Mouse (Mus musculus): ENCODE measurements around the gene Tomm40. TPM values are rescaled to one million over a fixed set of nuclear protein-coding genes. Genes with fewer than 3 reads are reported as not detected.

Gene Tomm40
- polyA plus RNA-seq, 1 experiment = 112 TPM

- no peak overlapping the region for H3K4me3 ChIP-seq
- TF ChIP-seq CEBPB (IDR thresholded peaks at IDR 0.05; ENCODE audit: insufficient read depth, poor library complexity, severe bottlenecking) (no peak), USF1 (IDR thresholded peaks at IDR 0.05; ENCODE audit: low read depth) (no peak), POLR2AphosphoS2 (IDR thresholded peaks at IDR 0.05; ENCODE audit: insufficient read length, low read depth) (no peak), TCF12 (IDR thresholded peaks at IDR 0.05; ENCODE audit: insufficient read depth, poor library complexity, severe bottlenecking) (no peak), POLR2A (IDR thresholded peaks at IDR 0.05; ENCODE audit: insufficient read length, low read depth) (no peak), E2F4 (IDR thresholded peaks at IDR 0.05; ENCODE audit: insufficient read depth) (no peak), REST (IDR thresholded peaks at IDR 0.05; ENCODE audit: insufficient read depth, insufficient read length) (no peak), MYOD1 (IDR thresholded peaks at IDR 0.05; ENCODE audit: control insufficient read depth in 1 of 3, insufficient read length in 2 of 3, low read depth in 2 of 3) (no peak), MAX (IDR thresholded peaks at IDR 0.05; ENCODE audit: low read depth) (no peak), SRF (IDR thresholded peaks at IDR 0.05; ENCODE audit: control insufficient read depth, insufficient read length, low read depth) (no peak), MYOG (IDR thresholded peaks at IDR 0.05; ENCODE audit: control insufficient read depth in 1 of 3, insufficient read depth in 1 of 3, insufficient read length in 2 of 3, low read depth in 2 of 3) (no peak), TCF3 (IDR thresholded peaks at IDR 0.05; ENCODE audit: insufficient read length, low read depth) (no peak)
- no peak overlapping the region for H3ac ChIP-seq (ENCODE audit: control insufficient read depth, insufficient read length)
- no peaks in the 10 kb centered on the region for H3K79me2 ChIP-seq (ENCODE audit: control insufficient read depth, insufficient read depth)
- peaks cover 31% of the 10 kb centered on the region for H3K27me3 ChIP-seq (ENCODE audit: control insufficient read depth, insufficient read depth, insufficient read length)
- no peaks in the 10 kb centered on the region for H3K36me3 ChIP-seq (ENCODE audit: control insufficient read depth, insufficient read depth)
- no peak overlapping the region for H3K4me2 ChIP-seq (ENCODE audit: low read depth)
Observed at GRCm38 (mm10) chr7:19680702-19681101, 34.5 kb downstream of the Tomm40 start.

GRCm38 (mm10) chr7:19678901-19679300, 36.3 kb downstream of the Tomm40 start:
- TF ChIP-seq SRF (IDR thresholded peaks at IDR 0.05; ENCODE audit: control insufficient read depth, insufficient read length, low read depth) (no peak), POLR2AphosphoS2 (IDR thresholded peaks at IDR 0.05; ENCODE audit: insufficient read length, low read depth) (no peak), E2F4 (IDR thresholded peaks at IDR 0.05; ENCODE audit: insufficient read depth) (no peak), MYOD1 (IDR thresholded peaks at IDR 0.05; ENCODE audit: control insufficient read depth in 1 of 3, insufficient read length in 2 of 3, low read depth in 2 of 3) (no peak), POLR2A (IDR thresholded peaks at IDR 0.05; ENCODE audit: insufficient read length, low read depth) (no peak), CEBPB (IDR thresholded peaks at IDR 0.05; ENCODE audit: insufficient read depth, poor library complexity, severe bottlenecking) (no peak), REST (IDR thresholded peaks at IDR 0.05; ENCODE audit: insufficient read depth, insufficient read length) (no peak), MAX (IDR thresholded peaks at IDR 0.05; ENCODE audit: low read depth) (no peak), TCF12 (IDR thresholded peaks at IDR 0.05; ENCODE audit: insufficient read depth, poor library complexity, severe bottlenecking) (no peak), MYOG (IDR thresholded peaks at IDR 0.05; ENCODE audit: control insufficient read depth in 1 of 3, insufficient read depth in 1 of 3, insufficient read length in 2 of 3, low read depth in 2 of 3) (no peak), USF1 (IDR thresholded peaks at IDR 0.05; ENCODE audit: low read depth) (no peak), TCF3 (IDR thresholded peaks at IDR 0.05; ENCODE audit: insufficient read length, low read depth) (no peak)
- no peak overlapping the region for H3K4me3 ChIP-seq
- H3K79me2 ChIP-seq (ENCODE audit: control insufficient read depth, insufficient read depth) = no peaks in the 10 kb centered on the region
- H3K4me2 ChIP-seq (ENCODE audit: low read depth) = no peak overlapping the region
- H3K27me3 ChIP-seq (ENCODE audit: control insufficient read depth, insufficient read depth, insufficient read length) = peaks cover 25% of the 10 kb centered on the region
- H3K36me3 ChIP-seq (ENCODE audit: control insufficient read depth, insufficient read depth) = no peaks in the 10 kb centered on the region
- no peak overlapping the region for H3ac ChIP-seq (ENCODE audit: control insufficient read depth, insufficient read length)

- Histone ChIP-seq H3ac (ENCODE audit: control insufficient read depth, insufficient read length) (no peak within 1 kb of the TSS), H3K79me2 (ENCODE audit: control insufficient read depth, insufficient read depth) (no peaks in the 10 kb centered on the region), H3K4me2 (ENCODE audit: low read depth) (no peak within 1 kb of the TSS), H3K27me3 (ENCODE audit: control insufficient read depth, insufficient read depth, insufficient read length) (peaks cover 30% of the 10 kb centered on the region), H3K36me3 (ENCODE audit: control insufficient read depth, insufficient read depth) (no peaks in the 10 kb centered on the region), H3K4me3 (no peak within 1 kb of the TSS)
- no peak for TF ChIP-seq SRF (IDR thresholded peaks at IDR 0.05; ENCODE audit: control insufficient read depth, insufficient read length, low read depth)
- TF ChIP-seq MYOD1 (IDR thresholded peaks at IDR 0.05; ENCODE audit: control insufficient read depth in 1 of 3, insufficient read length in 2 of 3, low read depth in 2 of 3) = no peak
- no peak for TF ChIP-seq CEBPB (IDR thresholded peaks at IDR 0.05; ENCODE audit: insufficient read depth, poor library complexity, severe bottlenecking)
- TF ChIP-seq TCF12 (IDR thresholded peaks at IDR 0.05; ENCODE audit: insufficient read depth, poor library complexity, severe bottlenecking) = no peak
Observed at GRCm38 (mm10) chr7:19677872-19678271, 37.4 kb downstream of the Tomm40 start, which contains the start of gene Apoc2. Gene Apoc2, minus strand, starts transcription at chr7:19677941.

- H3K27me3 ChIP-seq (ENCODE audit: control insufficient read depth, insufficient read depth, insufficient read length) = peaks cover 30% of the 10 kb centered on the region
- H3K79me2 ChIP-seq (ENCODE audit: control insufficient read depth, insufficient read depth) = no peaks in the 10 kb centered on the region
- no peak overlapping the region for H3K4me2 ChIP-seq (ENCODE audit: low read depth)
- H3ac ChIP-seq (ENCODE audit: control insufficient read depth, insufficient read length) = no peak overlapping the region
- peak in 1 of 3 experiments; percentile 55 for TF ChIP-seq MYOG (IDR thresholded peaks at IDR 0.05; ENCODE audit: control insufficient read depth in 1 of 3, insufficient read depth in 1 of 3, insufficient read length in 2 of 3, low read depth in 2 of 3)
- no peak for TF ChIP-seq CEBPB (IDR thresholded peaks at IDR 0.05; ENCODE audit: insufficient read depth, poor library complexity, severe bottlenecking)
- no peak for TF ChIP-seq TCF3 (IDR thresholded peaks at IDR 0.05; ENCODE audit: insufficient read length, low read depth)
- no peaks in the 10 kb centered on the region for H3K36me3 ChIP-seq (ENCODE audit: control insufficient read depth, insufficient read depth)
- H3K4me3 ChIP-seq = no peak overlapping the region
Observed at GRCm38 (mm10) chr7:19676662-19677061, 38.6 kb downstream of the Tomm40 start.

- TF ChIP-seq REST (IDR thresholded peaks at IDR 0.05; ENCODE audit: insufficient read depth, insufficient read length) (no peak), E2F4 (IDR thresholded peaks at IDR 0.05; ENCODE audit: insufficient read depth) (no peak), POLR2A (IDR thresholded peaks at IDR 0.05; ENCODE audit: insufficient read length, low read depth) (no peak), MAX (IDR thresholded peaks at IDR 0.05; ENCODE audit: low read depth) (no peak), POLR2AphosphoS2 (IDR thresholded peaks at IDR 0.05; ENCODE audit: insufficient read length, low read depth) (no peak), MYOG (IDR thresholded peaks at IDR 0.05; ENCODE audit: control insufficient read depth in 1 of 3, insufficient read depth in 1 of 3, insufficient read length in 2 of 3, low read depth in 2 of 3) (no peak), TCF3 (IDR thresholded peaks at IDR 0.05; ENCODE audit: insufficient read length, low read depth) (no peak), TCF12 (IDR thresholded peaks at IDR 0.05; ENCODE audit: insufficient read depth, poor library complexity, severe bottlenecking) (no peak), SRF (IDR thresholded peaks at IDR 0.05; ENCODE audit: control insufficient read depth, insufficient read length, low read depth) (no peak), USF1 (IDR thresholded peaks at IDR 0.05; ENCODE audit: low read depth) (no peak), MYOD1 (IDR thresholded peaks at IDR 0.05; ENCODE audit: control insufficient read depth in 1 of 3, insufficient read length in 2 of 3, low read depth in 2 of 3) (no peak), CEBPB (IDR thresholded peaks at IDR 0.05; ENCODE audit: insufficient read depth, poor library complexity, severe bottlenecking) (no peak)
- Histone ChIP-seq H3K27me3 (ENCODE audit: control insufficient read depth, insufficient read depth, insufficient read length) (peaks cover 22% of the 10 kb centered on the region), H3K4me3 (no peak overlapping the region), H3K36me3 (ENCODE audit: control insufficient read depth, insufficient read depth) (no peaks in the 10 kb centered on the region), H3ac (ENCODE audit: control insufficient read depth, insufficient read length) (no peak overlapping the region), H3K4me2 (ENCODE audit: low read depth) (no peak overlapping the region), H3K79me2 (ENCODE audit: control insufficient read depth, insufficient read depth) (no peaks in the 10 kb centered on the region)
Observed at GRCm38 (mm10) chr7:19675824-19676223, 39.4 kb downstream of the Tomm40 start.

Data from myocyte (in vitro differentiated cells).